Mouse (Mus musculus): ENCODE results near the gene Tagln.

Gene Tagln

GRCm38 (mm10) chr9:45935628-45936210, at the start of gene Tagln:
Gene Tagln, minus strand, starts transcription at chr9:45936058.
- in situ Hi-C loops (cut with MseI, MboI) = no loop called here

- in situ Hi-C loops (cut with MseI, MboI) = no loop called here
Observed at GRCm38 (mm10) chr9:45985229-45985567, 49.3 kb upstream of the Tagln start.

GRCm38 (mm10) chr9:45984409-45985228, 48.8 kb upstream of the Tagln start:
- in situ Hi-C loops (cut with MseI, MboI) = no loop called here

GRCm38 (mm10) chr9:45983676-45984408, 48.0 kb upstream of the Tagln start:
- in situ Hi-C loops (cut with MseI, MboI) = no loop called here

GRCm38 (mm10) chr9:45981331-45981730, 45.5 kb upstream of the Tagln start:
- in situ Hi-C loops (cut with MseI, MboI) = no loop called here

DNA sequence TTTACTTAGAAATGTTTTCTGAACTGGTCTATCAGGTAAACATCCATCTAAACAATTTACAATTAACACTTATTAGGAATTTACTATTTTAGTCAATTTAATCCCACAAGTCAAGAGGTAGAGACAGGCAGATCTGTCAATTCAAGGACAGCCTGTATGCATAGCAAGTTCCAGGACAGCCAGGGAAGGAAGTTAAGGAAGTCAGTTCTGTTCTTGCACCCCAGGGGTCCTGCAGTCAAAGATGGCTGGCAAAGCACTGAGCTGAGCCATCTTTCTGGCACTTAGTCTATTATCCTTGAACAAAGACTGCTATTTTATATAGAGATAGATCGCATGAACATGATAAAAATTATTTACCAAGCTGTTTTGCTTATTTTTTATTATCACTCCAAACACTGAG, 44.8 kb upstream of the Tagln start:
- in situ Hi-C loops (cut with MseI, MboI) = no loop called here

GRCm38 (mm10) chr9:45979778-45980177, 43.9 kb upstream of the Tagln start:
- in situ Hi-C loops (cut with MseI, MboI) = no loop called here

- in situ Hi-C loops (cut with MseI, MboI) = no loop called here
Observed at GRCm38 (mm10) chr9:45976884-45977283, 41.0 kb upstream of the Tagln start.

GRCm38 (mm10) chr9:45963577-45963976, 27.7 kb upstream of the Tagln start:
- in situ Hi-C loops (cut with MseI, MboI) = no loop called here

GRCm38 (mm10) chr9:45961855-45962254, 26.0 kb upstream of the Tagln start:
- in situ Hi-C loops (cut with MseI, MboI) = no loop called here

DNA sequence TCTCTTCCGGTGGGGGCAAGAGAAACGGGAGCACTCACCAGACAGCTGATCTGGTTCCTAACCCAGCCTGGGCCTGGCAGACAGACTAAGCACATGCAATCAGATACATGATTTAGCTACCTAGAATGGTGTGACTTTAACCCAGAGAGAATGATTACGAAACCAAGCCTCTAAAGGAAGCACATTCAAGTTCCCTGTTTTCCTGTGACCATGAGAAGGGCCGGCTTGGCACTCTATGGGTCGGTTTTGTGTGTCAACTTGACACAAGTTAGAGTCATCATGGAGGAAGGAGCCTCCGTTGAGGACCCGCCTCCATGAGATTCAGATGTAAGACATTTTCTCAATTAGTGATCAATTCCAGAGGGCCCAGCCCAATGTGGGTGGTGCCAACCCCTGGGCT, 23.8 kb upstream of the Tagln start:
- in situ Hi-C loops (cut with MseI, MboI) = no loop called here

DNA sequence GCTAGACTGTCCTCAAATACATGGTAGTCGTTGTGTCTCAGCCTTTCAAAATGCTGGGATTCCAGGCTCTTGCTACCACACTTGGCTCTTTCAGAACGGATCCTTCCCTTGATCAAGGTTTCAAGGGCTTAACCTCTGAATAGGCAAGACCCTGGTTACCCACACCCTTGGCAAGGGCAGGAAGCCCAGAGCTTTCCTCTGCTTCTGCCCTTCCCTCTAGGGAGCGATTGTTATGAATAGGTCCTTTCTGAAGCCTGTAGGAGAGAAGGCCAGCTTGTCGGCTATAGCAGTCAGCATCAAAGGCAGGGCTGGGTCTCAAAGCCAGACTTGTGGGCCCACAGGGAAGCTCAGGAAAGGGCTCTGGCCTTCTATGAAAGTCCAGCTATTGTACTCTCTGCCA, 23.0 kb upstream of the Tagln start:
- in situ Hi-C loops (cut with MseI, MboI) = no loop called here

- in situ Hi-C loops (cut with MseI, MboI) = no loop called here
Observed at GRCm38 (mm10) chr9:45958023-45958670, 22.3 kb upstream of the Tagln start.

DNA sequence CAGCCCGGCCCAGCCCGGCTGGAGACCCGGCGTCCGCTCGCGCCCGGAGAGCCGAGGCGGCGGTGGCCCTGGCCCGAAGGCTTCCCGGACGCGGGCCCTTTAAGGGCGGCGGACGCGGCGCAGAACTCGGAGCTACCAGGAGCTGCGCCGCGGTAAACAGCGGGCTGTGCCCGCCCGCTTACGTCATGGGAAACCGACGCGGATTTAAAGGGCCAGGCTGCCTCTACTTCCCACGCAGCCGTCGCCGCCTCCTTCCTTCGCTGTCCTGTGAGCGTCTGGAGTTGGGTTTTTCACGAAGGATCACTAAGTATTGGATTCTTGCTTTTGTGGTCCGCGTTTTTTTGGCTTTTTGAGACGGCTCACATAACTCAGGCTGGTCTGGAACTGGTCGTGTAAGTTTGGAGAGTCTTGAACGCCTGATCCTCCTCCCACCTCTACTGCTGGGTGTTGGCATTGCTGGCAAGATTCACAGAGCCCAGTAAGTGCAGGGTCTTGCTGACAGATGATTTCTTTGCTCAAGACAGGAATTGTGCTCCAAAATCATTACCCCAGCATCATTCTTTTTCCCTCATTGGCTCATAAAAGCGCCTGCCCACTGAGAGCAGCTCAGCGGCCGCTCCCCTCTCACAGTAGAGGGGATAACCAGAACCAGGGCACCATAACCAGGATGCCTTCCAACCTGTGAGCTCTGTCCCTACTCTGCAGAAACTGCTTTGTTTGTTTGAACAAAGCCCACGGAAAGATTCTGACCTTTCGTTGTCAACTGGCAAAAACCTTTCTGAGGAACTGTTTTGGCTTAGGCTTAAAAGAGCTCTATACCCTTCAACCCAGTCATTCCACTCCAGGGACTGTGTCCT, 19.5 kb upstream of the Tagln start, which contains the start of gene Sidt2:
Gene Sidt2, minus strand, starts transcription at position 152 of the 857 bp plus-strand sequence.
- in situ Hi-C loops (cut with MseI, MboI) = no loop called here

DNA sequence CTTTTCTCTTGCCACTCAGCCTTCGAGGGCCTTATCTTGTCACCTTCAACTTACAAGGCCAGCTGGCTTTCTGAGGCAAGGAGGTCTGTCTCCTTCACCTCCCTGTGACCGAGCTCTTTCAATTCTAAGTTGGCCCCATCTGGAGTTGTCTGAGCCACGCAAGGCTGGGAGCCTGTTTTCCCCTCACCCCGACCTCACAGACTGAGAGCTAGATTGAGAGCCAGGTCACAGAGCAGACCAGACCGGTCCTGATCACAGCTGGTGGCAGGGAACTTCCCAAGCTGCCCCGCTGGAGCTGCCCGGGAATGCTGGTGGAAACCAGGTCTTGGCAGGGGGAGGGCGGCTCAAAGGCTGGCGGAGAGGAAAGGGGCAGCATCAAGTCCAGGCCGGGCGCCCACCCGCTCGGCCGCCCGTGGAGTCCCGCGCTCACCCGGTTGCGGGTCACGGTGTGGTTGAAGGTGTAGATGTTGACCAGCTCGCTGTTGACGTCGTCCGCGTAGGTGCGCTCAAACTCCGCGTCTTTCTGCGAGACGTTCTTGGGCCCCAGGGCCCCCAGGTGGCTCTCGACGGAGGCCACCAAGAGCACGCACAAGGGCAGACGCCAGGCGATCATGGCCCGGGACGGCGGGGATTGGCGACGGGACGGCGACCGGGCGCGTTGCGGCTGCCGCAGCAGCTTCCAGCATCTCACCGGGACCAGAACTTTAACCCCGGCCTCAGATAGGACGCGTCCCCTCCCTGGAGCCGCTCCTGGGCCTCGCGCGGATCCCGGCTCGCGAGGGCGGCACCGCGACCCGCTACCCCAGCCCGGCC, 18.6 kb upstream of the Tagln start:
- in situ Hi-C loops (cut with MseI, MboI) = no loop called here

GRCm38 (mm10) chr9:45953511-45954293, 17.8 kb upstream of the Tagln start:
- in situ Hi-C loops (cut with MseI, MboI) = no loop called here

DNA sequence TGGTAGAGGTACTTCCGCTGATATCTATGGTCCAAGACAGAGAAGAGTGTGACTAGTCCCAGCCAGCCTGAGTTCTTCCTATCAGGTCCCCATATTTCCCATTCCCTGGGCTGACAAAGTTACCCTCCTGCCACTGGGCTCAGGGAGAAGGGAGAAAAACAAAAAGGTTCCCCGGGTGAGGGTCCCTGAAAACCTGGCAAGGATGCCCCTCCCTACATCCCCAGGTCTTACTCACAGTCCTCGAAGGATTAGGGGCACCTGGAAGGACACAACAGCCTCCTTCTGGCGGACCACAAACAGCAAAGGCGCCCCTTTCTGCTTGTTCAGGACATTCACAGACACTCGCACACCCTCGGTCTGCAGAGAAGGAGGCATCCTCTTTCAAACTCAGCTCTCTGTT, 17.0 kb upstream of the Tagln start:
- in situ Hi-C loops (cut with MseI, MboI) = no loop called here

GRCm38 (mm10) chr9:45952057-45952456, 16.2 kb upstream of the Tagln start:
- in situ Hi-C loops (cut with MseI, MboI) = no loop called here

GRCm38 (mm10) chr9:45946872-45947183, 11.0 kb upstream of the Tagln start:
- in situ Hi-C loops (cut with MseI, MboI) = no loop called here
